Mouse (Mus musculus) cerebellum, postnatal 4 days (tissue): ENCODE measurements at regions not wholly inside any gene's neighbourhood (a gene's known extent, or its start where the extent isn't known, plus 50 kb on each side); places are given as distances from the start of the nearest gene placed in this dataset.

ENCODE experiments used
- DNase-seq, 2 experiments: peaks; one replicate each; pipeline ENCODE4 v3.0.0; 2022; ENCODE audit warnings: low spot score in 2 of 2, mixed read lengths in 1 of 2

- no peak for DNase-seq
Observed at GRCm38 (mm10) chr1:92341846-92342540, 131.7 kb downstream of the Ndufa10 start.

- DNase-seq, result no peak
Observed at GRCm38 (mm10) chr1:92340644-92341043, 133.0 kb downstream of the Ndufa10 start.

- no peak for DNase-seq
Observed at GRCm38 (mm10) chr1:92338589-92338988, 135.1 kb downstream of the Ndufa10 start.

GRCm38 (mm10) chr1:92337450-92337849 lies 136.2 kb downstream of the Ndufa10 start:
- peak in 1 of 2 experiments; percentile 16 for DNase-seq

- DNase-seq, result peak in 1 of 2 experiments; percentile 11
Observed at GRCm38 (mm10) chr1:92332248-92332584, 136.7 kb upstream of the Hdac4 start.

GRCm38 (mm10) chr1:92331559-92332247 lies 136.2 kb upstream of the Hdac4 start:
- peak in 1 of 2 experiments; percentile 3 for DNase-seq

- DNase-seq, result no peak
Observed at GRCm38 (mm10) chr1:92330181-92330580, 134.7 kb upstream of the Hdac4 start.

GRCm38 (mm10) chr1:92329491-92329890 lies 134.0 kb upstream of the Hdac4 start:
- no peak for DNase-seq

- DNase-seq, result no peak
Observed at GRCm38 (mm10) chr1:92327141-92327540, 131.6 kb upstream of the Hdac4 start.

- DNase-seq, result no peak
Observed at GRCm38 (mm10) chr1:92325281-92325680, 129.8 kb upstream of the Hdac4 start.

GRCm38 (mm10) chr1:92324091-92324950 lies 128.8 kb upstream of the Hdac4 start:
- no peak for DNase-seq

GRCm38 (mm10) chr1:92317131-92317530 lies 121.6 kb upstream of the Hdac4 start:
- DNase-seq, result no peak

GRCm38 (mm10) chr1:92316191-92316723 lies 120.8 kb upstream of the Hdac4 start:
- DNase-seq, result no peak

GRCm38 (mm10) chr1:92313001-92313597 lies 117.6 kb upstream of the Hdac4 start:
- DNase-seq, result no peak

- no peak for DNase-seq
Observed at GRCm38 (mm10) chr1:92309883-92310282, 114.4 kb upstream of the Hdac4 start.

GRCm38 (mm10) chr1:92309381-92309780 lies 113.9 kb upstream of the Hdac4 start:
- no peak for DNase-seq

- DNase-seq, result no peak
Observed at GRCm38 (mm10) chr1:92308537-92308936, 113.0 kb upstream of the Hdac4 start.

GRCm38 (mm10) chr1:92306042-92306441 lies 110.5 kb upstream of the Hdac4 start:
- DNase-seq, result no peak

GRCm38 (mm10) chr1:92299041-92299440 lies 103.5 kb upstream of the Hdac4 start:
- no peak for DNase-seq

GRCm38 (mm10) chr1:92292681-92293380 lies 97.3 kb upstream of the Hdac4 start:
- no peak for DNase-seq

GRCm38 (mm10) chr1:92286966-92287342 lies 91.5 kb upstream of the Hdac4 start:
- DNase-seq, result no peak
